Mouse (Mus musculus) CH12.LX (cell line): ENCODE results near the gene Gm11037.

Experiments used
- CTCF ChIP-seq, 2 experiments: IDR thresholded peaks in 1 of 2; conservative IDR thresholded peaks in 1 of 2; 2 replicates each; pipeline ENCODE4 v1.5.1; 2011 to 2012; ENCODE audit warnings: low read depth in 2 of 2, low read length in 2 of 2, improper control_type of control experiment in 1 of 2, inconsistent platforms in 1 of 2, mild to moderate bottlenecking in 1 of 2, moderate library complexity in 1 of 2
- KAT2A ChIP-seq: IDR thresholded peaks from 2 replicates; pipeline ENCODE4 v1.6.1; 2012; ENCODE audit warnings: low read length, improper control_type of control experiment, inconsistent platforms; ENCODE audit not compliant: insufficient replicate concordance

DNA sequence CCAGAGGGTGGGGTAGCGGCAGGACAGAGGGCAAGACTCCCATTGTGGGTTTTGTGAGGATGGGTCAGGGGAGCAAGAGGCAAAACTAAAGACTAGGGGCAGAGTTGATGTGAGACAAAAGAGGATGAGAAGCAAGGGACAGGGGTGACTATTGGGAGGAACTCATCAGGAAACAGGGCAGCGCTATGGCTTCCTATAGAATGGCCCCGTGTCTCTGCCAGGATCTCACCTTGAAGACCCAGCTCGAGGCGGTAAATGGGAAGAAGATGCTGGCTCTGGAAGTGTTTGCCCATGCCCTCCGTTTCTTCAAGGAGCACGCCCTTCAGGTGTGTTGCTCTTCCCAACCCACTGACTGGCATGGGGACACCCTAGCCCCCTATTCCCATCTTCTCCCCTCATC, 5.5 kb downstream of the Gm11037 start:
- TF ChIP-seq KAT2A (no peak), CTCF (conservative IDR thresholded peaks at IDR 0.05 in 1 of 2, IDR thresholded peaks at IDR 0.05 in 1 of 2; ENCODE audit: low read depth in 2 of 2, low read length in 2 of 2) (no peak)
